Mouse (Mus musculus): ENCODE measurements at regions not wholly inside any gene's neighbourhood (a gene's known extent, or its start where the extent isn't known, plus 50 kb on each side); places are given as distances from the start of the nearest gene placed in this dataset.
A peak's percentile ranks its signal among the peaks of the same experiment; 100 is the strongest.

GRCm38 (mm10) chr6:35377535-35377934, 51.6 kb upstream of the Fam180a start:
- H3K79me2 ChIP-seq (ENCODE audit: control insufficient read depth, insufficient read depth, low read length, poor library complexity) = no peaks in the 10 kb centered on the region
- H3K4me3 ChIP-seq (ENCODE audit: control insufficient read depth in 1 of 2, insufficient read depth in 1 of 2, low read depth in 2 of 2, low read length in 2 of 2) = no peak overlapping the region
- TF ChIP-seq CTCF (IDR thresholded peaks at IDR 0.05 in 2 of 3, conservative IDR thresholded peaks at IDR 0.05 in 1 of 3; ENCODE audit: control insufficient read depth in 1 of 3, insufficient read depth in 1 of 3, low read depth in 2 of 3, low read length in 3 of 3, poor library complexity in 1 of 3, severe bottlenecking in 1 of 3) (peak; percentile 19 to 32 (median 27); a peak in 5 of 6 replicates), MYB (IDR thresholded peaks at IDR 0.05; ENCODE audit: low read depth, low read length) (no peak), RAD21 (IDR thresholded peaks at IDR 0.05; ENCODE audit: low read depth, low read length) (peak; percentile 19)
- H3K27ac ChIP-seq (ENCODE audit: control insufficient read depth, low read depth, low read length) = no peak overlapping the region
- DNase-seq (ENCODE audit: low read depth, low spot score) = peak; percentile 13
- no peaks in the 10 kb centered on the region for H3K36me3 ChIP-seq (ENCODE audit: control insufficient read depth in 1 of 2, insufficient read depth in 2 of 2, low read length in 2 of 2)
- no peaks in the 10 kb centered on the region for H3K4me1 ChIP-seq (ENCODE audit: control insufficient read depth in 1 of 2, insufficient read depth in 2 of 2, low read length in 2 of 2)
- H3K9me3 ChIP-seq (replicated peaks; ENCODE audit: insufficient read depth, low read length) = no peaks in the 10 kb centered on the region
- H3K9ac ChIP-seq (ENCODE audit: control insufficient read depth, low read depth, low read length, poor library complexity, severe bottlenecking) = no peak overlapping the region
- peaks cover 0 to 2% of the 10 kb centered on the region in 2 experiments; a peak in 3 of 4 replicates for H3K27me3 ChIP-seq (ENCODE audit: control insufficient read depth in 1 of 2, insufficient read depth in 2 of 2, low read length in 2 of 2)

- H3K9ac ChIP-seq (ENCODE audit: control insufficient read depth, low read depth, low read length, poor library complexity, severe bottlenecking) = no peak overlapping the region
- TF ChIP-seq MAFK (IDR thresholded peaks at IDR 0.05; ENCODE audit: borderline replicate concordance, low read depth, low read length) (no peak), POLR2A (IDR thresholded peaks at IDR 0.05; ENCODE audit: control insufficient read depth in 1 of 2, insufficient read depth in 1 of 2, low read depth in 1 of 2, low read length in 2 of 2, poor library complexity in 1 of 2) (no peak), CHD2 (IDR thresholded peaks at IDR 0.05; ENCODE audit: low read length) (no peak), ZMIZ1 (IDR thresholded peaks at IDR 0.05; ENCODE audit: low read depth, low read length) (no peak), TBP (IDR thresholded peaks at IDR 0.05; ENCODE audit: low read depth, low read length) (no peak), MAZ (IDR thresholded peaks at IDR 0.05; ENCODE audit: low read depth, low read length) (no peak), POLR2AphosphoS2 (IDR thresholded peaks at IDR 0.05; ENCODE audit: low read length) (no peak), UBTF (IDR thresholded peaks at IDR 0.05; ENCODE audit: borderline replicate concordance, insufficient read depth, low read depth, low read length) (no peak)
- no peaks in the 10 kb centered on the region for H3K36me3 ChIP-seq (ENCODE audit: control insufficient read depth in 1 of 2, insufficient read depth in 2 of 2, low read length in 2 of 2)
- no peak overlapping the region for H3K27ac ChIP-seq (ENCODE audit: control insufficient read depth, low read depth, low read length)
- H3K27me3 ChIP-seq (ENCODE audit: control insufficient read depth in 1 of 2, insufficient read depth in 2 of 2, low read length in 2 of 2) = peaks cover 0 to 2% of the 10 kb centered on the region in 2 experiments; a peak in 2 of 4 replicates
- H3K4me3 ChIP-seq (ENCODE audit: control insufficient read depth in 1 of 2, insufficient read depth in 1 of 2, low read depth in 2 of 2, low read length in 2 of 2) = no peak overlapping the region
- H3K4me1 ChIP-seq (ENCODE audit: control insufficient read depth in 1 of 2, insufficient read depth in 2 of 2, low read length in 2 of 2) = no peaks in the 10 kb centered on the region
- no peaks in the 10 kb centered on the region for H3K79me2 ChIP-seq (ENCODE audit: control insufficient read depth, insufficient read depth, low read length, poor library complexity)
- no peaks in the 10 kb centered on the region for H3K9me3 ChIP-seq (replicated peaks; ENCODE audit: insufficient read depth, low read length)
- no peak for DNase-seq (ENCODE audit: low read depth, low spot score)
Observed at GRCm38 (mm10) chr6:35376526-35376925, 50.6 kb upstream of the Fam180a start.
